Mouse (Mus musculus): ENCODE measurements at regions not wholly inside any gene's neighbourhood (a gene's known extent, or its start where the extent isn't known, plus 50 kb on each side); places are given as distances from the start of the nearest gene placed in this dataset.

GRCm38 (mm10) chr6:32638843-32639242, 50.9 kb upstream of the Plxna4 start:
- peaks cover 70% of the 10 kb centered on the region for H3K27me3 ChIP-seq (replicated peaks)
- no peaks in the 10 kb centered on the region for H3K9me3 ChIP-seq (replicated peaks; ENCODE audit: low read length)
- dilution Hi-C loops (cut with MboI; ENCODE audit: extremely low pct_ligation_motif_present, extremely low pct_unique_long_range_greater_than_20kb, low sequenced_read_pairs) = no loop called here
- DNase-seq (ENCODE audit: extremely low read depth) = no peak
- H3K4me2 ChIP-seq (ENCODE audit: insufficient read depth, low read depth, poor library complexity, severe bottlenecking) = no peak overlapping the region
- in situ Hi-C loops (cut with MboI; ENCODE audit: low pct_ligation_motif_present, low pct_unique_long_range_greater_than_20kb, low sequenced_read_pairs) = no loop called here
- no peak overlapping the region for H3K27ac ChIP-seq (ENCODE audit: insufficient read depth, low read depth)
- no peaks in the 10 kb centered on the region for H3K36me3 ChIP-seq (replicated peaks in 1 of 2; ENCODE audit: control insufficient read depth in 1 of 2, insufficient read depth in 1 of 2, low read length in 1 of 2)
- H3K9ac ChIP-seq (ENCODE audit: insufficient read depth, low read depth) = no peak overlapping the region
- no peaks in the 10 kb centered on the region for H3K79me2 ChIP-seq (replicated peaks; ENCODE audit: control insufficient read depth, extremely low read depth, insufficient read depth, poor library complexity, severe bottlenecking)
- 0 out of 4 replicates have a peak, but pooled peaks cover 0 to 2% of the 10 kb centered on the region in 2 experiments for H3K4me1 ChIP-seq (ENCODE audit: control insufficient read depth in 1 of 2, insufficient read depth in 2 of 2)
- no peak overlapping the region for H3K4me3 ChIP-seq (replicated peaks in 1 of 3; ENCODE audit: low read depth in 2 of 3, low read length in 2 of 3, poor library complexity in 1 of 3)
- TF ChIP-seq SMC3 (IDR thresholded peaks at IDR 0.05; ENCODE audit: low read depth, low read length) = no peak
- no peak for TF ChIP-seq USF1 (IDR thresholded peaks at IDR 0.05; ENCODE audit: low read depth, low read length)
- TF ChIP-seq USF2 (conservative IDR thresholded peaks at IDR 0.05; ENCODE audit: low read depth, low read length) = no peak
- no peak for TF ChIP-seq ZC3H11A (IDR thresholded peaks at IDR 0.05; ENCODE audit: low read depth, low read length)
- TF ChIP-seq ZMIZ1 (IDR thresholded peaks at IDR 0.05; ENCODE audit: low read depth, low read length) = no peak
- no peak for TF ChIP-seq GABPA (IDR thresholded peaks at IDR 0.05; ENCODE audit: insufficient replicate concordance, low read depth, low read length)
- TF ChIP-seq RCOR1 (conservative IDR thresholded peaks at IDR 0.05; ENCODE audit: low read depth, low read length) = no peak
- TF ChIP-seq BHLHE40 (IDR thresholded peaks at IDR 0.05; ENCODE audit: low read depth, low read length) = no peak
- TF ChIP-seq POLR2AphosphoS2 (IDR thresholded peaks at IDR 0.05; ENCODE audit: low read depth, low read length) = no peak
